Mouse (Mus musculus) telencephalon, adult 2 months (tissue): Measurements from ENCODE around the gene Fscn2.
"Not testable (repeated sequence)": the region's sequence is repeated elsewhere in the genome, so short reads cannot be mapped to it uniquely, and the experiment has no call there.

Experiments used
- DNase-seq: peaks from one replicate; pipeline ENCODE4 v3.0.0-alpha.2; 2011; ENCODE audit warnings: low read depth, low spot score

The Fscn2 gene

DNA sequence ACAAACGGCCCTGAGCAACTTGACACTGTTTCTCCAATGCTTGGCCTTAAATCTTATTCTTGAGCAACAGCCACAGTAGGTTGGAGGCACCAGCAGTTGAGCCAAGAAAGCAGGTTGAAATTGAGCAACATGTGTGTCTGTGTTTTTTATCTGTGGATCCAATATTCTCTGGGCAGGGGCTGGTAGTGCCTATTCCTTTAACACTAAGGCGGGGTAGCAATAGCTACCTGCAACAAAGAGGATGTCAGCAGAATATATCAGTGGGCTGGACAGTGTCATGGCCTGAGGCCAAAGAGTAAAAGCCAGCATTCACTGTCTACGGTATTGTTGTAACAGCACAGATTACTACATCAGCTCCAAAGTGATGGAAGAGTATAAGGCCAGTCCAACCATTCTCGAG, 34.3 kb downstream of the Fscn2 start:
- DNase-seq = no peak

DNA sequence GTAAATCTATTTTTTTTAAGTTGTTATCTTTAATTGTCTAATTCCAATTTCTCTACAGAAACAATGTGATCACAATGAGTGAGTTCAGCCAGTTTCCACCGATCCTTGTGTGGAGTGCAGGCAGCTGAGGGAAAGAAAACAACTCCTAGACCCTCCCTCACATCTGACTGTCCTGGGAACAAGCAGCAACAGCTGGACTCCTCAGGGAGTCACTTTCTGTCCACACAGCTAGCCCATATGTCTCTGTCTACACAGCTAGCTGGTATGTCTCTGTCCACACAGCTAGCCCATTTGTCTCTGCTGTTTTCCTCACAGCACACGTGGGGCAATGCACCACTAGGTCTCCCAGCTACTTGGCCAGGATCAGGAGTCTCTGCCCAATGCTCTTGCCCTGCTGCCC, 36.3 kb downstream of the Fscn2 start:
- DNase-seq = no peak

- no peak for DNase-seq
Observed at GRCm38 (mm10) chr11:120399319-120399718, 38.0 kb downstream of the Fscn2 start.

- no peak for DNase-seq
Observed at GRCm38 (mm10) chr11:120404814-120405213, 43.5 kb downstream of the Fscn2 start.

DNA sequence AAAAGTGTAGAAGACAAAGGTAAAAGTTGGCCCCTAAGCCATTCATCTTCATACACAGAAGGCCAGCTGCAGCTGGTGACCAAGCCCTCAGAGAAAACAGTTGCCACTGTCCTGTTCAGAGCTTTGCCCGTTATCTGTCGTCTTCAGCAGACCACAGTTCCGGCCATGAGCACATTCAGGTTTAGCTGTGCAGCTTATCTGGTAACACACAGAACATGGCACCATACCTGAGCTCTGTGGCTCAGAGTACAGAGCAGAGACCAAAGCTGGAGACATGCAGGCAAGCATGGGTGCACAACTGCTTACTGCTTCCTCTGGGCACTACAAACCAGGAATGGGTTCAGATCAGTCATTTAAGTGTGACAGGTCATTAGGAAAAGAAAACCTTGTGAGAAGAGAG, 44.5 kb downstream of the Fscn2 start:
- DNase-seq = no peak

DNA sequence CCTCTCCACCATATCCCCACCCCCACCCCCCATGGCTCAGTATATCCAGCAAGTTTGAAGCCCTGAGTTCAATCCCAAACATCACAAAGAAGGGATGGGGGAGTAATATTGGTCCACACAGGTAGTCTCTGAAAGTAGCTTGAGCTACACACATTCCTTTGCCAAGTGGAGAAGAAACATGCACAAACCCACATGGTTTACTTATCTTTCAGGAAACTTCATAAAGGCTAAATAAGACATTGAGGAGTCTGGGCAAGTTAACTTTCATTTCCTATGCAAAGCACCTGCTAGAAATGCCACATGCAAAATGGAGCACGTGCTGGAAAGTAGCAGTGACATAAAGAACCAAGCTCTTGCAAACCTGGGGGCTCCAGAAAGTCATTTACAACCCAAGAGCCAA, 45.1 kb downstream of the Fscn2 start:
- no peak for DNase-seq

DNA sequence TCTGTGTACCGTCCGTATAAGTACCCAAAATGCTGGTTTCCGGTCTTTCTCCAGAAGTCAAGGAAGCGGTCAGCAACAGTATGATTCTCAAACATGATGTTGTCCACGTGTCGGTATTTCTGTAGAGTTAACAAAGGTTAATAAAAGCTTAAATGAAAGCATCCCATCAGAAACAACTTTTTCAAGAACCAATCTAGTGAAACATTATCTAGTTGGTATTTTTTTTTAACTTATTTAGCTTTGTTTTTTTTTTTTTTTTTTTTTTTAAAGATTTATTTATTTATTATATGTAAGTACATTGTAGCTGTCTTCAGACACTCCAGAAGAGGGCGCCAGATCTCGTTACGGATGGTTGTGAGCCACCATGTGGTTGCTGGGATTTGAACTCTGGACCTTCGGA, 52.3 kb downstream of the Fscn2 start:
- not testable (repeated sequence) for DNase-seq
